Mouse (Mus musculus): ENCODE data around the gene Il17f. TPM values are rescaled to one million over a fixed set of nuclear protein-coding genes. Genes with fewer than 3 reads are reported as not detected.
A peak's percentile ranks its signal among the peaks of the same experiment; 100 is the strongest.
"Not testable (repeated sequence)": the region's sequence is repeated elsewhere in the genome, so short reads cannot be mapped to it uniquely, and the experiment has no call there.

Il17f gene
- polyA plus RNA-seq, 1 experiment from 2014 or later: not detected

DNA sequence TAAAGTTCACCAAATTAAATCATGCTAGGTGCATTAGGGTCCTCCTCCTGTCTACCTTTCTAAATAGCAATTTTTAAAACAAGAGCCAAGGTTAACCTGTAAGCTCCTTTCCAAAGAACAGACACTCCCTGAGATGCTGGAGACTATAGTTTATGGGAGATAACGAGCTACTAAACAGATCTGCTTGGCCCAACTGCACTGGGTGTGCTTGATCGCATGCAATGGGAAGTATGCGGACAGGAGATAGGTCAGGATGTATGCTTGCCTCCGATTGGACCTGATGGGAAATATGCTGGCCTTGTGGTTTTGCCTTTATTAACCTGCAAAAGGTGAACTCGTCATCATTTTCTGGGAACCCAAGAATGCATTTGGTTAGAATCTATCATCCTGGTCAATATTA is 4.8 kb upstream of the Il17f start:
- DNase-seq (no peak), ATAC-seq (no peak)
- TF ChIP-seq EP300 (IDR thresholded peaks at IDR 0.05; ENCODE audit: low read depth) (0 out of 2 replicates have a peak, but pooled peaks have one; percentile 22), CTCF (IDR thresholded peaks at IDR 0.05; ENCODE audit: low read depth) (no peak)
- no peak overlapping the region for H3K4me3 ChIP-seq (ENCODE audit: low read depth, low read length)
- WGBS (ENCODE audit: insufficient replicate concordance): 64% methylated on average over 5 of the region's 5 CpGs
- H3K9ac ChIP-seq (replicated peaks): no peak overlapping the region
- no peaks in the 10 kb centered on the region for H3K9me3 ChIP-seq (ENCODE audit: low read length)
- H3K36me3 ChIP-seq (replicated peaks; ENCODE audit: insufficient read depth, low read length): peaks cover 3% of the 10 kb centered on the region; the same call in 1 of the 2 replicates
- H3K27ac ChIP-seq (ENCODE audit: low read depth): no peak overlapping the region
- H3K4me2 ChIP-seq (ENCODE audit: low read depth, low read length): no peak overlapping the region
- no peaks in the 10 kb centered on the region for H3K27me3 ChIP-seq (ENCODE audit: insufficient read depth, low read length)
- H3K4me1 ChIP-seq (ENCODE audit: insufficient read depth): no peaks in the 10 kb centered on the region

DNA sequence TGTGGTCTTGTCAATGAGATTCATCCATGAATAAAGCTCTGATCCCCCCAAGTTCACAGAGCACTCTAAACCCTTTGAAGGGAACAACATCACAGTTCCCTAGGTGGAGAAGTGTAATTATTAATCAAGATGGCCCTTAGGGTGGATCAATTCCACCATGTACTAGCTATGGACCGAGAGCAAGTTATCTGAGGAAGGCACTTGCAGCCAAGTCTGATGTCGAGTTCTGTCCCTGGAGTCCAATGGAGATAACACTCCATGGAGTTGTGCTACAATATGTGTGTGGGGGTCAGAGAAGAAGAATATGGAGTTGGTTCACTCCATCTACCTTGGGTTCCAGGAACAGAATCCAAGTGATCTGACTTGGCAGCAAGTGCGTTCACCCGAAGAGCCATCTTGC is 4.3 kb upstream of the Il17f start:
- 83% methylated on average over 4 of the region's 4 CpGs for WGBS (ENCODE audit: insufficient replicate concordance)
- Histone ChIP-seq H3K4me3 (ENCODE audit: low read depth, low read length) (no peak overlapping the region), H3K9ac (replicated peaks) (no peak overlapping the region), H3K27ac (ENCODE audit: low read depth) (no peak overlapping the region), H3K27me3 (ENCODE audit: insufficient read depth, low read length) (no peaks in the 10 kb centered on the region), H3K9me3 (ENCODE audit: low read length) (no peaks in the 10 kb centered on the region), H3K4me1 (ENCODE audit: insufficient read depth) (no peaks in the 10 kb centered on the region), H3K4me2 (ENCODE audit: low read depth, low read length) (no peak overlapping the region), H3K36me3 (replicated peaks; ENCODE audit: insufficient read depth, low read length) (no peaks in the 10 kb centered on the region)
- DNase-seq (no peak), ATAC-seq (peak; percentile 25; the same call in 1 of the 2 replicates)
- TF ChIP-seq CTCF (IDR thresholded peaks at IDR 0.05; ENCODE audit: low read depth) (no peak), EP300 (IDR thresholded peaks at IDR 0.05; ENCODE audit: low read depth) (no peak)

DNA sequence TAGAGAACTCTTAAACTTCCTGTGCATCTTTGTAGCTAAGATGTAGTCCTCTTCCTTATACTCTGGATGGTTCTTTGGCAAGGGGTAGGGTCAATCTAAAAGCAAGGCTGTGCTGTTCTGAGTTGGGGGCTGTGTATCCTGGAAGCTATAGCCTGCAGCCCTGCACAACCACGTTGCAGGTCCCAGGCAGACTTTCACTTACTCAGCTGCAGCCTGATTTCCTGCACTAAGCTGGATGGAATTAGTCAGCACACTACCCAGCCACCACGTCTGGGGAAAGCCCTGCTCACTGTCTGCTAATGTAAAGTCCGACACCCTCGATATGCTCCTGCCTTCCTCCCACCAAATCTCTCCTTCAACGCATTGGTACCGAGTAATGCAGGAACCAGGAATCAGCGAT is 997 bp upstream of the Il17f start:
- Histone ChIP-seq H3K9me3 (ENCODE audit: low read length) (no peaks in the 10 kb centered on the region), H3K9ac (replicated peaks) (no peak overlapping the region), H3K4me2 (ENCODE audit: low read depth, low read length) (no peak overlapping the region), H3K4me1 (ENCODE audit: insufficient read depth) (no peaks in the 10 kb centered on the region), H3K27ac (ENCODE audit: low read depth) (no peak overlapping the region), H3K27me3 (ENCODE audit: insufficient read depth, low read length) (no peaks in the 10 kb centered on the region), H3K36me3 (replicated peaks; ENCODE audit: insufficient read depth, low read length) (no peaks in the 10 kb centered on the region), H3K4me3 (ENCODE audit: low read depth, low read length) (no peak overlapping the region)
- DNase-seq: no peak
- ATAC-seq: no peak
- 55% methylated on average over 7 of the region's 7 CpGs for WGBS (ENCODE audit: insufficient replicate concordance)
- TF ChIP-seq EP300 (IDR thresholded peaks at IDR 0.05; ENCODE audit: low read depth) (no peak), CTCF (IDR thresholded peaks at IDR 0.05; ENCODE audit: low read depth) (no peak)

DNA sequence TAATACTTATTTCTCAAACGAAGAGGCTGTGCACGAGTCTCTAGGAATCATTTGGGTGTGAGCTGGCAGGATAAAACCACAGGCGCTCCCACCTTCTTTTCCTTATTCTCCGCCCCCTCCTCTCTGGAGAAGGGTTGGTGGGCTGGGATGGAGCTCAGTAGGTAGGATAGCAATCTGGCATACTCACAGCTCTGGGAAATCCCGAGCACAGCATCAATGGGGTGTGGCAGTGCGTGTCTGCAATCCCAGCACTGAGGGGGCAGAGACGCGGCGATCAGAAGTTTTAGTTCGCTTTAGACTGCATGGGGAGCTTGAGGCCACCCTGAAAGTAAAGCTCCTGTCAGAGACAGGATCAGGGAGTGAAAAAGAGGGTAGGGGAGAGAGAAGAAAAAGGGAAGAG is 2.0 kb downstream of the Il17f start:
- DNase-seq (no peak), ATAC-seq (no peak)
- no peaks in the 10 kb centered on the region for H3K27me3 ChIP-seq (ENCODE audit: insufficient read depth, low read length)
- no peak overlapping the region for H3K4me2 ChIP-seq (ENCODE audit: low read depth, low read length)
- TF ChIP-seq CTCF (IDR thresholded peaks at IDR 0.05; ENCODE audit: low read depth) (no peak), EP300 (IDR thresholded peaks at IDR 0.05; ENCODE audit: low read depth) (no peak)
- H3K4me3 ChIP-seq (ENCODE audit: low read depth, low read length): no peak overlapping the region
- WGBS (ENCODE audit: insufficient replicate concordance): 53% methylated on average over 10 of the region's 10 CpGs
- no peak overlapping the region for H3K27ac ChIP-seq (ENCODE audit: low read depth)
- no peaks in the 10 kb centered on the region for H3K4me1 ChIP-seq (ENCODE audit: insufficient read depth)
- H3K36me3 ChIP-seq (replicated peaks; ENCODE audit: insufficient read depth, low read length): no peaks in the 10 kb centered on the region
- H3K9ac ChIP-seq (replicated peaks): no peak overlapping the region
- H3K9me3 ChIP-seq (ENCODE audit: low read length): no peaks in the 10 kb centered on the region

DNA sequence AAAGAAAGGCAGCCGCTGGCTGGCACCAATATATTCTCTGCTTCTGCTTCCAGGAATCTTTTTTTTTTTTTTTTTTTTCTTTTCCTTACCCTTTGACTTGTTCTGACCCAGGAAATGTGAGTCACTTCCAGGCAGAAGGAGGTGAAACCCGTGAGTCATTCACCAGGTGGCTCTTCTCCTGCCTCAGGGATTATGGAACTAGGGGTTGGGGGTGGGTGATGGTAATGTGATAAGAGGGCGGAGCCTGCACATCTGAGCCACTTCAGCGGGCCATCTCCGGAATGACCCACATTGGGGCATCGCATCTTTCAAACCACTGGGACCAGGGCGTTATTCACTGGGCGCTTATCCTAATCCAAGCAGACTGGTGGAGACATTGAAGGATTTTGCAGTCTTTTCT is 3.4 kb downstream of the Il17f start:
- DNase-seq: no peak
- no peak overlapping the region for H3K27ac ChIP-seq (ENCODE audit: low read depth)
- TF ChIP-seq CTCF (IDR thresholded peaks at IDR 0.05; ENCODE audit: low read depth) (no peak), EP300 (IDR thresholded peaks at IDR 0.05; ENCODE audit: low read depth) (no peak)
- 42% methylated on average over 8 of the region's 8 CpGs for WGBS (ENCODE audit: insufficient replicate concordance)
- no peak for ATAC-seq
- no peaks in the 10 kb centered on the region for H3K36me3 ChIP-seq (replicated peaks; ENCODE audit: insufficient read depth, low read length)
- H3K4me3 ChIP-seq (ENCODE audit: low read depth, low read length): no peak overlapping the region
- no peaks in the 10 kb centered on the region for H3K4me1 ChIP-seq (ENCODE audit: insufficient read depth)
- H3K27me3 ChIP-seq (ENCODE audit: insufficient read depth, low read length): no peaks in the 10 kb centered on the region
- no peak overlapping the region for H3K4me2 ChIP-seq (ENCODE audit: low read depth, low read length)
- no peaks in the 10 kb centered on the region for H3K9me3 ChIP-seq (ENCODE audit: low read length)
- H3K9ac ChIP-seq (replicated peaks): no peak overlapping the region

DNA sequence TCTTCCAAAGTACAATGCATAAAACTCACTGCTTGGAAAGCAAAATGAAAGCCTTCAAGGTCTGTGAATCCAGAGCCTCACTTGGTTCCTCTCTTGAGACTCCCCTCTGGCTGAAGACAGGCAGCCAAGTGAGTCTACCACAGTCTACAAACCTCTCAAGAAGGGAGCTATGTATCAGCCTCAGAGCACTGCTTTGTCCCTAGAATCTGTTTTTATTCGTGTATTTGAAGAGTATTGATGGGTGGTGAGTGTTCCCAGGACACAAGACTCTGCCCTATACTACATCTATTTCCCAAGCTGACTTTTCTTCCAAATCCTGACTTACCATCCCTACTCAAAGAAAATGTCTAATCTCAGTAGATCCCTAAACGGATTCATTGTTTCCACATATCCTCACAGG is 12.1 kb downstream of the Il17f start:
- ATAC-seq (no peak), DNase-seq (no peak)
- 64% methylated on average over 2 of the region's 2 CpGs for WGBS (ENCODE audit: insufficient replicate concordance)
- Histone ChIP-seq H3K27ac (ENCODE audit: low read depth) (no peak overlapping the region), H3K9ac (replicated peaks) (no peak overlapping the region), H3K4me2 (ENCODE audit: low read depth, low read length) (no peak overlapping the region), H3K4me1 (ENCODE audit: insufficient read depth) (no peaks in the 10 kb centered on the region), H3K36me3 (replicated peaks; ENCODE audit: insufficient read depth, low read length) (no peaks in the 10 kb centered on the region), H3K9me3 (ENCODE audit: low read length) (no peaks in the 10 kb centered on the region), H3K27me3 (ENCODE audit: insufficient read depth, low read length) (no peaks in the 10 kb centered on the region), H3K4me3 (ENCODE audit: low read depth, low read length) (no peak overlapping the region)
- TF ChIP-seq EP300 (IDR thresholded peaks at IDR 0.05; ENCODE audit: low read depth): no peak
- no peak for TF ChIP-seq CTCF (IDR thresholded peaks at IDR 0.05; ENCODE audit: low read depth)

DNA sequence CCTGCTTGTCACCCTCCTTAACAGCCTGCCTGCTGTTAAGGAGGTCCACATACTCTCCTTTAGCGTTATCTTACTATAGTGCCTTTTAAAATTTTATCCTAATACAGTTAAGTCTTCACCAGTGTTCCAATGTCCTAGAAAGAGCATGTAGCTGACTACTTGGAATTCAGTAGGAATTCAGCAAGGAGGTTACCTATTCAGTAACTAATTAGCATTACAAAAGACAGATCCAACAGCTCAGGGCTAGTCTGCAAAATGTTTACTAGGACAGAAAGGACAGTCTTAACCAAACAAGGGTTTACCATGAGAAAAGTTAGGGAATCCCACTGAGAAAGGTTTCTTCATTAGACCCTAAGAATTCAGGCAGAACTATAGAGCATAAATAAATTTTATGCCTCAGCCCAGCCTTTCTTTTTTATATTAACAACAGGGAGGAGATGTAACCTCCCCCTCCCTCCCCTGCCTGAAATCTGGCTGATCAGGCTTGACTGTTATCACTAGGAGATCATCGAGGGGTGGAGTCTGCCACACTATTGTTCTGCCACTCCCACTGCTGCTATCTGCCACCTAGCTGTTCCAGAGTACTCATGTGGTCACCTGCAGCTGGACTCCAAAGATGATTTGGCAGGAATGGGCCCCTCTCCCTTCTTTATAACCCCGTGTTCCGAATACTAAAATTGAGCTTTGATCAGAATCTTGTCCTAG is 16.2 kb downstream of the Il17f start:
- not testable (repeated sequence) for ATAC-seq; H3K4me2 ChIP-seq (ENCODE audit: low read depth, low read length); H3K9me3 ChIP-seq (ENCODE audit: low read length); H3K9ac ChIP-seq (replicated peaks); H3K36me3 ChIP-seq (replicated peaks; ENCODE audit: insufficient read depth, low read length); H3K27me3 ChIP-seq (ENCODE audit: insufficient read depth, low read length); H3K4me3 ChIP-seq (ENCODE audit: low read depth, low read length); DNase-seq; H3K4me1 ChIP-seq (ENCODE audit: insufficient read depth); H3K27ac ChIP-seq (ENCODE audit: low read depth)
- WGBS (ENCODE audit: insufficient replicate concordance): 75% methylated on average over 4 of the region's 4 CpGs
